Mouse (Mus musculus): ENCODE results near the gene Rassf5. TPM values are rescaled to one million over a fixed set of nuclear protein-coding genes. Genes with fewer than 3 reads are reported as not detected.
A peak's percentile ranks its signal among the peaks of the same experiment; 100 is the strongest.

Gene Rassf5
- polyA plus RNA-seq, 1 experiment = 15.7 TPM

DNA sequence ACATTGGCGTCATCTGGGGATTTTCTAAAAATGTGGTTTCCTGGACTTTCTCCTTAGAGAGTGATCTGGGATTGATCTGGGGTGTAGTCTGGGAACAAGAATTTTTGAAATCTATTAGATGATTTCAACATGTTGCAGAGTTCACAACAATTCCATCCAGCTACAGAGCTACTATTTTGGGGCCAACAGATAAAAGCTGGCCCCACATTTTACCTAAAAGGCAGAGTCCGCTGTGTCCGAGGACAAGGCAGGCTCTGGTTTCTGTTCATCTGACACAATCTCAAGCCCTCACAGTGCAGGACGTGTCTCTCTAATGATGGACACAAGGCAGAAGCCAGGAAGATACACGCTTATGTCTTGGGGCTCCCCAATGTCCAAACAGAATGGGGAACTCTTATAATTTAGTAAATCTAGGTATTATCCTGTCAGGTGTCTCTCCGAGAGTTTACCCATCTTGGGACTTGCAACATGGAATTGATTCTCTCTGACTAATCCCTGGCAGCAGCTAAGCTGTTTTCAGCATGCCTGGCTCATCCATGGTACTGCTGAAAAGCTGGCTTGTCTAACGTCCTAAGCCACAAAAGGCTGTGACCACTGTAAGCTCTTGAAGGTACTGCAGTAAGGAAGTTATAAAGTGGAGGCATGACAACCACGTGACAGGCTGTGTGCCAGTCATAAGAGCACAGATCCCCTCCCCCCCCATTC lies 60.0 kb downstream of the Rassf5 start:
- Histone ChIP-seq H3K27ac (ENCODE audit: insufficient read depth, low read length) (peak overlapping the region; percentile 63), H3K4me1 (ENCODE audit: control insufficient read depth, insufficient read depth, low read length) (peaks cover 7% of the 10 kb centered on the region; the same call in 1 of the 2 replicates), H3K4me3 (ENCODE audit: insufficient read depth, low read length) (no peak overlapping the region)
- no peak for TF ChIP-seq POLR2A (IDR thresholded peaks at IDR 0.05; ENCODE audit: low read depth, low read length)

DNA sequence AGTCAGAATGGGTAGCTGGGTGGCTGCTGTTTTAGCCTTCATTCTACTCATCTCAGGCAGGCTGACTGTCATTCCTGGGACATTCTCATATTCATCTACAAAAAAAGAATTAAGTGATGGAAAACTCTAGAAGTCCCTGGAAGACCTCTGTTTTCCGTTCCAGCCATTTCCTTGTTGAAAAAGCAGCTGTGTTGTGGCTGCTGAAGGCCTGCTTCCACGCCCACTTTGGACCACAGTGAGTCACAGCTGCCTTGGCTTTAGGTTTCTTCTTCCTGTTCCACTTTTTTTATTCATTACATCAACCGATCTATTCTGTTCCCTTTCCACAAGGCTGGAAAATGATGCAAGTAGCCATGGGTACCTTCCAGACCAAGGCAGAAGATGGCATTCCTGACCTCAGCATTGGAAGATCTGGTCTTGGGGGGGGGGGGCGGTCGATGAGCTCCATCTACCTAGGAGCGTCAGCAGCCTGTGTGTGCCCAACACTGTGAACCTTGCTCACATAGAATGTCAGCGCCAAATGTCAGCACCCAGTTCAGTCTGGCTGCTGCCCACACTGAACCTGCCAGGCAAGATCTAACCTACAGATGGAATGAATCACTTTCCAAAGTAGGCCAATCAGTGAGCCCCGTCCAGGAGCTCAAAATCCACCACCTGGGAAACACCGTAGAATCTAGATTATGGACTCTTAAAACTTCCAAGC lies 60.7 kb downstream of the Rassf5 start:
- H3K27ac ChIP-seq (ENCODE audit: insufficient read depth, low read length) = peak overlapping the region; percentile 63
- no peak overlapping the region for H3K4me3 ChIP-seq (ENCODE audit: insufficient read depth, low read length)
- H3K4me1 ChIP-seq (ENCODE audit: control insufficient read depth, insufficient read depth, low read length) = peaks cover 7% of the 10 kb centered on the region; the same call in 1 of the 2 replicates
- TF ChIP-seq CTCF (IDR thresholded peaks at IDR 0.05; ENCODE audit: borderline replicate concordance, insufficient read depth, low read length) (no peak), POLR2A (IDR thresholded peaks at IDR 0.05; ENCODE audit: low read depth, low read length) (no peak)

DNA sequence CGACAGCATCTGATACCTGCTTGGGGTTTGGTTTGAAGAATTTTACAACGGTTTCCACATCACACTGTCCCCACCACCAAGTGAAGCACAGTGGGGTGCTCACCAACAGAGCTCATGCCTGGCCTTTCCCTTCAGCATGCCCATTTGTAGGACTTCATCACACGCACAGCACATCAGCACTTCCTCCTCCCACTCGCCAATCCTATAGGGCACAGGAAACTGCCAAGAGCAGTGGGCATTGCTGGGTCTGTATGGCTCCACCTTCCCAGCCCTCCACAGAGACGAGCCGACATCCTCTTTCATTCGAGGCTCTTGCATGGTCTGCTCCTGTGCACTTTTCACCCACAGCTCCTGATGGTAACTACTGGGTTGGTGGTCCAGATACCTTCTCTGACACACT lies 61.9 kb downstream of the Rassf5 start:
- Histone ChIP-seq H3K4me3 (ENCODE audit: insufficient read depth, low read length) (no peak overlapping the region), H3K4me1 (ENCODE audit: control insufficient read depth, insufficient read depth, low read length) (peaks cover 7% of the 10 kb centered on the region; the same call in 1 of the 2 replicates), H3K27ac (ENCODE audit: insufficient read depth, low read length) (no peak overlapping the region)
- TF ChIP-seq POLR2A (IDR thresholded peaks at IDR 0.05; ENCODE audit: low read depth, low read length) (no peak), CTCF (IDR thresholded peaks at IDR 0.05; ENCODE audit: borderline replicate concordance, insufficient read depth, low read length) (no peak)

DNA sequence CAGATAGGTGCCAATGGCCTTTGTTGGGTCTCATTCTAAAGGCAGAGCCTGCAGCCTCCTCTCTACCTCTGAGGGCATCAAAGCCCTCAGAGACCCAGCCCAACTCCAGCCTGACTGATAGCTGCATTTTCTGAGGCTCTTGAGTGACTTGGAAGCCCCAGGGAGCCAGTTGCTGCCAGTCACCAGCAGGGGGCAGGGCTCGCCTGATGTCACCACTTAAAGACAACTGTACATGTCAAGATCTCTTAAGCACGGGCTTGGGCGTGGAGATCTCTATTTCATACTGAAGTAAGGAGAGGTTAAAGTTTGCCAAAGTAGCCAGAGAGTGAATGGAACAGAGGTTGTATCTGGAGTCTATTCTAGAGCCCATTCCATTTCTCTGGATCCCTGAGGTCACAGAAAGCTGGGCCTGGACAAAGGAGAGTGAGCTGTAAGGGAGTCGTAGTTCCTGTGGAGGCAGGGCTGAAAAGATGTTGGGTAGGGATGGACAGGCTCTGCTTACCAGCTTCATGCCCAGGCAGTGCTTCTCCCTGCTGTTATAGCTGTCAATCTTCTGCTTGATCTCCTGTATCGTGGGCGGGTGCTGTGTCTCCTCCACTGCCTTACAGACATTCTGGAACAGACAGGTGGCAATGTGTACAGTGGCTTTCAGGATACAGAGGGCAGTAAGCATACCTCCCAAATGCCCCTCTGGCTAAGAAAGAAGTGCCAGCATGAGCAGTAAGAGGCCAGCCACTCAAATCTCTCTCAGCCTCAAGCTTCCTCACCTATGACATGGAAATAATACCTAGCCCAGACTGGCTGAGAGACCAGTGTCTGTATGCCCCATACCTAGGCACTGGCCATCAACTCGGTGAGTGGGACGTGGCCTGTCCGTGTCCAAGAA lies 63.2 kb downstream of the Rassf5 start:
- H3K27ac ChIP-seq (ENCODE audit: insufficient read depth, low read length) = no peak overlapping the region
- H3K4me3 ChIP-seq (ENCODE audit: insufficient read depth, low read length) = no peak overlapping the region
- peaks cover 7% of the 10 kb centered on the region; the same call in 1 of the 2 replicates for H3K4me1 ChIP-seq (ENCODE audit: control insufficient read depth, insufficient read depth, low read length)
- TF ChIP-seq CTCF (IDR thresholded peaks at IDR 0.05; ENCODE audit: borderline replicate concordance, insufficient read depth, low read length) = peak; percentile 90
- TF ChIP-seq POLR2A (IDR thresholded peaks at IDR 0.05; ENCODE audit: low read depth, low read length) = no peak

DNA sequence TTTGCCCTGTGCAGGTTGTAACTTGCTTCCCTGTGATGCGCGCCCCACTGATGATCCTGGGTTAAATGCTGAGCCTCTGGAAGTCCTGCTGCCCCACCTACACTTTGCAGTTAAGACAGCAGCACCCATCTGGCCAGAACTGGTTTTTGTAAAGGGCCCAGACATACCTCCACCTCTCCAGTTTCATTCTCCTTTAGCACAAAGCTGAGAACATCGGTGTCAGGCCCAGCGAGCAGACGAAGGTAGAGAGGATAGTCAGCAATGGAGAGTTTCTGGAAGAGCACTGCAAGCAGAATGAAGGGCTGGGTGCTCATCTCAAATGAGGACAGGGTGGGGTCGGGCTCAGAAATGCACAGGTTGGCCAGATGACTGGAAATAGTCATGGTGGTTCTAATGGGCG lies 64.7 kb downstream of the Rassf5 start:
- no peak overlapping the region for H3K27ac ChIP-seq (ENCODE audit: insufficient read depth, low read length)

DNA sequence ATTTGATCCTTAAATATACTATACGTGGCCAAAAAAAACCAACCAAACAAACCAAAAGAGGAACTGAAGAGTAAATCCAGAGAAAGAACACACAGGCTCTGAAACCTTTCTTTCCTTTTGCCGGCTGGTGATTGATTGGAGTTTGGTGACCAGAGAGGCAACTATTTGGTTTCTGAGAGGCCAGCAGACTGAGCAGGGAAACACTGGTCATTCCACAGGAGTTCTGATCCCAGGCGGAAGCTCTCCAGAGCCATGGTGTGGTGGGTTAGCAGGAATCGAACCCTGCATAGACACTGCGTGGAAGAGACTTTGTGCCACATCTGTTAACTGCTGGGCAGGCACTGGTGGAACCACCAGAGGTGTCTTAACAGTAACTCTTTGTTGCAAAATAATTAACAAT lies 67.0 kb downstream of the Rassf5 start:
- no peaks in the 10 kb centered on the region for H3K4me1 ChIP-seq (ENCODE audit: control insufficient read depth, insufficient read depth, low read length)
- H3K4me3 ChIP-seq (ENCODE audit: insufficient read depth, low read length) = no peak overlapping the region
- no peak overlapping the region for H3K27ac ChIP-seq (ENCODE audit: insufficient read depth, low read length)
- TF ChIP-seq CTCF (IDR thresholded peaks at IDR 0.05; ENCODE audit: borderline replicate concordance, insufficient read depth, low read length) (no peak), POLR2A (IDR thresholded peaks at IDR 0.05; ENCODE audit: low read depth, low read length) (no peak)

More for the DNA sequence above, 64.7 kb downstream of the Rassf5 start:
- Histone ChIP-seq H3K4me3 (ENCODE audit: insufficient read depth, low read length) (no peak overlapping the region), H3K4me1 (ENCODE audit: control insufficient read depth, insufficient read depth, low read length) (peaks cover 7% of the 10 kb centered on the region; the same call in 1 of the 2 replicates)
- TF ChIP-seq POLR2A (IDR thresholded peaks at IDR 0.05; ENCODE audit: low read depth, low read length) = no peak
- TF ChIP-seq CTCF (IDR thresholded peaks at IDR 0.05; ENCODE audit: borderline replicate concordance, insufficient read depth, low read length) = no peak

DNA sequence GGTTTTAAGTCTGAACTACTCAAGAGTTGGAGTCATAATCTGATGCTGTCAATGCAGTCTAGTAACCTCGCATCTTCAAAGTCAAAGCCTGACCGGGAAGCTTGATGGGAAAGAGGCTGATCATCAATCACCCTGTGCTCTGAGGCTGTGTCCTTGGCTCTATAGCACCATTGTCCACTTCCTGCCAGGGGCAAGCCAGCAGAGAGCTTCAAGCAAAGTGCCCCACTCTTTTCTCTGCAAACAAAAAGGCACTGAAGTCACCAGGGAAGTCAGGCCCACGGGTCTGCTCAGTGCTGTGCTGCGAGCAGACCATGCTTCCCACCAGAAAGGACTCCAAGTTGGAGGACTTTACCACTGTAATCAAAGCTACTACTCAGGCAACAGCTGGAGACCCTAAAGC lies 67.8 kb downstream of the Rassf5 start:
- no peaks in the 10 kb centered on the region for H3K4me1 ChIP-seq (ENCODE audit: control insufficient read depth, insufficient read depth, low read length)
- H3K27ac ChIP-seq (ENCODE audit: insufficient read depth, low read length) = no peak overlapping the region
- TF ChIP-seq CTCF (IDR thresholded peaks at IDR 0.05; ENCODE audit: borderline replicate concordance, insufficient read depth, low read length) = no peak
- TF ChIP-seq POLR2A (IDR thresholded peaks at IDR 0.05; ENCODE audit: low read depth, low read length) = no peak
- H3K4me3 ChIP-seq (ENCODE audit: insufficient read depth, low read length) = no peak overlapping the region

DNA sequence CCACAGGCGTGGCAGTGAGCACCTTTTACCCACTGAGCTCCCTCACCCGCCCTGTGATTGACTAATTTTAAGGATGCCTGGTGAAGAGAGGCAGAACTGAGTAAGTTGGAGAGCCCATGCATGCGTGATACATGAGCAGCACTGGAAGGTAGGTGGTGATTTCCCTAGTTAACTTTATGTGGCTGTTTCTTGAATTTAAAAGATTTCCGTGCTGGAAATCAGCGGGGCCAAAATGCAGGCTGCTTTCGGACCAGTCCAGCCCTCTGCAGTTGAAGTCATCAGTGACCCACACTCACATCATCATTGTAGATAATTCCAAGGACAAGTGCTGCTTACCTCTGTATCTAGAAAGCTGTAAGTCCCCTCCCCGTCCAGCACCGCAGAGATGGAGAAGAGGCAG lies 69.2 kb downstream of the Rassf5 start:
- Histone ChIP-seq H3K4me3 (ENCODE audit: insufficient read depth, low read length) (no peak overlapping the region), H3K27ac (ENCODE audit: insufficient read depth, low read length) (no peak overlapping the region), H3K4me1 (ENCODE audit: control insufficient read depth, insufficient read depth, low read length) (no peaks in the 10 kb centered on the region)
- no peak for TF ChIP-seq CTCF (IDR thresholded peaks at IDR 0.05; ENCODE audit: borderline replicate concordance, insufficient read depth, low read length)

DNA sequence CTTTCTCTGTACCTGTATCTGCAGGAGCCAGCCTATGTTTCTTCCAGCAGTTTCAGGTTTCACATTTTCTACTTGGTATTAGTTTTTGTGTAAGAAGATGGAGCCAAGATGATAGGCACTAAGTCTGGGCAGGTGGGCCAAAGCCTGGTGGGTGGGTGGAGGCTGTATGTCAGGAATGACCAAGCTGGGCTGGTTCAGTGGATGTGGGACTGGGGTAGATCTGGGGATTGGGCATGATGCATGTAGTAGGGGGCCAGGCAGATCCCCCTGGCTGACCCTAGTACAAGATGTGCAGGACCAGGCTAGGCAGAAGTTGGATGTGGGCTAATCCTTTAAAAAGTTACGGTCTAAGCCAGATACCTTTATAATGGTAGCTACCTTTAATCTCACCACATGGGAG lies 69.9 kb downstream of the Rassf5 start:
- no peak for TF ChIP-seq CTCF (IDR thresholded peaks at IDR 0.05; ENCODE audit: borderline replicate concordance, insufficient read depth, low read length)
- TF ChIP-seq POLR2A (IDR thresholded peaks at IDR 0.05; ENCODE audit: low read depth, low read length) = no peak
- Histone ChIP-seq H3K27ac (ENCODE audit: insufficient read depth, low read length) (no peak overlapping the region), H3K4me1 (ENCODE audit: control insufficient read depth, insufficient read depth, low read length) (no peaks in the 10 kb centered on the region), H3K4me3 (ENCODE audit: insufficient read depth, low read length) (no peak overlapping the region)
